Mouse (Mus musculus) spleen, adult 18-20 months (tissue): Measurements from ENCODE around the gene Vmn2r2.

Experiments used
- DNase-seq, 2 experiments: peaks; one replicate each; pipeline ENCODE4 v3.0.0; 2022; ENCODE audit warnings: mixed read lengths in 2 of 2

Gene Vmn2r2

GRCm38 (mm10) chr3:64141878-64142508 is at the start of gene Vmn2r2:
Gene Vmn2r2, minus strand, starts transcription at chr3:64141928.
- no peak for DNase-seq

- DNase-seq = no peak
Measured at GRCm38 (mm10) chr3:64113352-64114046, 28.2 kb downstream of the Vmn2r2 start.

GRCm38 (mm10) chr3:64112707-64113106 is 29.0 kb downstream of the Vmn2r2 start:
- no peak for DNase-seq

GRCm38 (mm10) chr3:64081247-64081646 is 60.5 kb downstream of the Vmn2r2 start, which contains the start of gene Vmn2r1:
Gene Vmn2r1, plus strand, starts transcription at chr3:64081547.
- DNase-seq = no peak
